Mouse (Mus musculus) stomach, postnatal 0 days (tissue): ENCODE data around the gene Phactr1. TPM values are rescaled to one million over a fixed set of nuclear protein-coding genes. Genes with fewer than 3 reads are reported as not detected.

Source experiments
- ATAC-seq: fragments of 200-750 bp; cut with Nextera tagmentation; 2 replicates; pipeline ENCODE4 v1.8.0; 2017; ENCODE audit not compliant: low FRiP score, low TSS enrichment
- DNase-seq: peaks from one replicate; pipeline ENCODE4 v3.0.0-alpha.2; 2016; ENCODE audit warnings: low spot score
- H3K27ac ChIP-seq: fragments of 300-500 bp; sonication (generic); replicated peaks from 2 replicates; pipeline ENCODE4 v1.5.1; 2014; ENCODE audit warnings: mild to moderate bottlenecking, control low read depth
- H3K27me3 ChIP-seq: fragments of 300-500 bp; sonication (generic); 2 replicates; pipeline ENCODE4 v1.6.1; 2014; ENCODE audit warnings: low read length; ENCODE audit not compliant: control insufficient read depth, insufficient read depth
- H3K36me3 ChIP-seq: fragments of 300-500 bp; sonication (generic); 2 replicates; pipeline ENCODE4 v1.6.1; 2014; ENCODE audit warnings: low read length, mixed read lengths; ENCODE audit not compliant: control insufficient read depth, insufficient read depth
- H3K4me1 ChIP-seq: fragments of 300-500 bp; sonication (generic); replicated peaks from 2 replicates; pipeline ENCODE4 v1.6.1; 2014; ENCODE audit warnings: antibody characterized with exemption; ENCODE audit not compliant: control insufficient read depth, insufficient read depth
- H3K4me2 ChIP-seq: fragments of 300-500 bp; sonication (generic); replicated peaks from 2 replicates; pipeline ENCODE4 v1.6.1; 2014; ENCODE audit warnings: low read depth, mild to moderate bottlenecking, control low read depth, moderate library complexity
- H3K4me3 ChIP-seq: fragments of 300-500 bp; sonication (generic); 2 replicates; pipeline ENCODE4 v1.5.1; 2014; ENCODE audit warnings: low read depth, low read length, control low read depth
- H3K9ac ChIP-seq: fragments of 300-500 bp; sonication (generic); 2 replicates; pipeline ENCODE4 v1.6.1; 2014; ENCODE audit warnings: mild to moderate bottlenecking, low read length, control low read depth, mixed read lengths
- H3K9me3 ChIP-seq: fragments of 300-500 bp; sonication (generic); 2 replicates; pipeline ENCODE4 v1.6.1; 2016; ENCODE audit warnings: low read length; ENCODE audit not compliant: control insufficient read depth
- CTCF ChIP-seq: IDR thresholded peaks from 2 replicates; pipeline ENCODE4 v1.5.1; 2016; ENCODE audit warnings: antibody characterized with exemption, low read depth, mild to moderate bottlenecking, moderate library complexity
- EP300 ChIP-seq: optimal IDR thresholded peaks from 2 replicates; pipeline ENCODE3; 2016; ENCODE audit warnings: antibody characterized with exemption
- WGBS: fragments of 180-500 bp; shearing (Covaris S2); extraction: QIAGEN DNeasy Blood & Tissue Kit; methylation state at CpG from one replicate; pipeline ENCODE4 v1.1.7; 2014; 5-methylcytosine and 5-hydroxymethylcytosine counted together
- polyA plus RNA-seq: library from polyadenylated mRNA; unstranded; fragments of >200 nt; fragmentation: Nextera tagmentation; extraction: Ambion mirVana; gene quantifications from 2 replicates; pipeline ENCODE4 v1.2.1, GENCODE M21; 2015

Phactr1 gene
- polyA plus RNA-seq, 1 experiment from 2014 or later: 5.6 TPM

- no peaks in the 10 kb centered on the region for H3K36me3 ChIP-seq
- no peaks in the 10 kb centered on the region for H3K9me3 ChIP-seq
- no peak overlapping the region for H3K4me2 ChIP-seq
- no peaks in the 10 kb centered on the region for H3K27me3 ChIP-seq
- no peak overlapping the region for H3K9ac ChIP-seq
- H3K4me3 ChIP-seq: no peak overlapping the region
- DNase-seq (no peak), ATAC-seq (no peak)
- no peak overlapping the region for H3K27ac ChIP-seq
- no peak for TF ChIP-seq CTCF
- no peak for TF ChIP-seq EP300
- 89% methylated on average over 7 of the region's 7 CpGs for WGBS
- no peaks in the 10 kb centered on the region for H3K4me1 ChIP-seq
Measured at GRCm38 (mm10) chr13:42684181-42684580, 3.8 kb downstream of the Phactr1 start.

- Histone ChIP-seq H3K27ac (no peak overlapping the region), H3K27me3 (no peaks in the 10 kb centered on the region), H3K9me3 (no peaks in the 10 kb centered on the region), H3K4me2 (no peak overlapping the region), H3K4me3 (no peak overlapping the region), H3K36me3 (no peaks in the 10 kb centered on the region), H3K9ac (no peak overlapping the region), H3K4me1 (no peaks in the 10 kb centered on the region)
- no peak for ATAC-seq
- TF ChIP-seq CTCF: no peak
- no peak for TF ChIP-seq EP300
- WGBS: 77% methylated on average over 4 of the region's 4 CpGs
- no peak for DNase-seq
Measured at GRCm38 (mm10) chr13:42692233-42692632, 11.8 kb downstream of the Phactr1 start.

- Histone ChIP-seq H3K4me1 (no peaks in the 10 kb centered on the region), H3K27me3 (no peaks in the 10 kb centered on the region), H3K9ac (no peak overlapping the region), H3K27ac (no peak overlapping the region), H3K36me3 (no peaks in the 10 kb centered on the region), H3K9me3 (no peaks in the 10 kb centered on the region), H3K4me3 (no peak overlapping the region), H3K4me2 (no peak overlapping the region)
- DNase-seq (no peak), ATAC-seq (no peak)
- 72% methylated on average over 5 of the region's 5 CpGs for WGBS
- TF ChIP-seq CTCF: no peak
- TF ChIP-seq EP300: no peak
Measured at GRCm38 (mm10) chr13:42696641-42697040, 16.2 kb downstream of the Phactr1 start.

- WGBS: 13% methylated on average over 11 of the region's 11 CpGs
Measured at GRCm38 (mm10) chr13:42709148-42709547, 28.7 kb downstream of the Phactr1 start.

GRCm38 (mm10) chr13:42709611-42710331 is 29.3 kb downstream of the Phactr1 start:
- Histone ChIP-seq H3K4me2 (peak overlapping the region; percentile 18; the same call in 1 of the 2 replicates), H3K4me3 (no peak overlapping the region), H3K27me3 (no peaks in the 10 kb centered on the region), H3K4me1 (no peaks in the 10 kb centered on the region), H3K9me3 (no peaks in the 10 kb centered on the region), H3K9ac (no peak overlapping the region), H3K36me3 (no peaks in the 10 kb centered on the region), H3K27ac (no peak overlapping the region)
- no peak for TF ChIP-seq CTCF
- TF ChIP-seq EP300: no peak
- DNase-seq (no peak), ATAC-seq (peak; percentile 32; the same call in 1 of the 2 replicates)
- 2% methylated on average over 39 of the region's 39 CpGs for WGBS

More at GRCm38 (mm10) chr13:42709148-42709547, 28.7 kb downstream of the Phactr1 start:
- TF ChIP-seq CTCF (no peak), EP300 (no peak)
- H3K4me2 ChIP-seq: no peak overlapping the region
- H3K4me3 ChIP-seq: no peak overlapping the region
- no peaks in the 10 kb centered on the region for H3K36me3 ChIP-seq
- no peaks in the 10 kb centered on the region for H3K27me3 ChIP-seq
- H3K27ac ChIP-seq: no peak overlapping the region
- ATAC-seq (no peak), DNase-seq (no peak)
- no peaks in the 10 kb centered on the region for H3K9me3 ChIP-seq
- no peaks in the 10 kb centered on the region for H3K4me1 ChIP-seq
- no peak overlapping the region for H3K9ac ChIP-seq

GRCm38 (mm10) chr13:42711510-42711909 is 31.1 kb downstream of the Phactr1 start:
- no peak overlapping the region for H3K4me3 ChIP-seq
- WGBS: 36% methylated on average over 2 of the region's 2 CpGs
- ATAC-seq: no peak
- no peak overlapping the region for H3K4me2 ChIP-seq
- peak; percentile 62 for DNase-seq
- H3K9ac ChIP-seq: no peak overlapping the region
- TF ChIP-seq CTCF (no peak), EP300 (no peak)
- no peak overlapping the region for H3K27ac ChIP-seq
- H3K27me3 ChIP-seq: no peaks in the 10 kb centered on the region
- no peaks in the 10 kb centered on the region for H3K4me1 ChIP-seq
- H3K9me3 ChIP-seq: no peaks in the 10 kb centered on the region
- no peaks in the 10 kb centered on the region for H3K36me3 ChIP-seq
